Mouse (Mus musculus) testis, adult 2 months (tissue): ENCODE results near the gene Rnf34.

Source experiments
- CTCF ChIP-seq: fragments of 200-500 bp; IDR thresholded peaks from 2 replicates; pipeline ENCODE4 v1.5.1; 2012; ENCODE audit warnings: low read depth, mild to moderate bottlenecking, inconsistent platforms, low read length, moderate library complexity; ENCODE audit not compliant: control insufficient read depth, insufficient read depth, insufficient replicate concordance
- POLR2A ChIP-seq: fragments of 200-500 bp; IDR thresholded peaks from 2 replicates; pipeline ENCODE4 v1.6.1; 2012; ENCODE audit warnings: low read depth, mild to moderate bottlenecking, inconsistent platforms, low read length, moderate library complexity; ENCODE audit not compliant: control insufficient read depth

DNA sequence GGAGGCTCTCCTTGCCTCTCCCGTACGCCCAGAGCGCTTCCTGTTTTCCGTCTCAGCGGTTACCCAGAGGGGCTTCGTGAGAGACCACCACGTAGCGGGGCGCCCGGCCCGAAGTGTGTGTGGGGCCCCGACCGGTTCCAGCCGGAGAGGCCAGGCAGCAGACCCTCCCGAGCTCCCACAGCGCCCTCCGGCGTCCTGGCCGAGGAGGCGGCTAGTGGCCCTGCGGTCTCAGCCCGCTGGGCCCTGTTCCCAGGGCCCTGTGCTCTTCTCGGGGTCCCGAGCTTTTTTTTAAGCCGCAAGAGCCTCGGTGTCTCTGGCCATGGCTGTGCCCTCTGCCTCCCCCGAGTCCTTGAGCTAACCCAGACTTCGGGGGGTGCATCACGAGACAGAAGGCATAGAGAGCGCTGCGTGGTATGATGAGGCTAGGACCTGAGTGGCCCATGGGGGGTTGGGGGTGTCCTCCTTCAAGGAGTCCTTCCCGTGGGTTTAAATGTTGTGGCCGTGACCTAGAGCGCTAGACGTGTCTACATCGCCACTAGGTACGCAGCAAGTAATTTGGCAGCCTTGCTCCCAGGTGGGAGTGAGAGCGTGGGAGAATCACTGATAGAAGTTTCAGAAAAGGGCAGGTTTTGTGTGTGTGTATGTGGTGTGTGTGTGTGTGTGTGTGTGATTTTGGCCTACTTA lies 613 bp downstream of the Rnf34 start:
- TF ChIP-seq CTCF: no peak
- TF ChIP-seq POLR2A: no peak; the same call in 1 of the 2 replicates
